Mouse (Mus musculus) brown adipose tissue, adult 24 weeks (tissue): ENCODE data around the gene Ablim1. TPM values are rescaled to one million over a fixed set of nuclear protein-coding genes. Genes with fewer than 3 reads are reported as not detected.

ENCODE experiments used
- H3K27ac ChIP-seq: fragments of 200-500 bp; replicated peaks from 2 replicates; pipeline ENCODE4 v1.5.1; 2012; ENCODE audit warnings: low read depth, mild to moderate bottlenecking, low read length
- H3K4me1 ChIP-seq: fragments of 200-500 bp; 2 replicates; pipeline ENCODE4 v1.6.1; 2012; ENCODE audit warnings: low read length, mixed read lengths; ENCODE audit not compliant: control insufficient read depth, insufficient read depth, insufficient read length
- H3K4me3 ChIP-seq: fragments of 200-500 bp; 2 replicates; pipeline ENCODE4 v1.5.1; 2012; ENCODE audit warnings: low read depth, mild to moderate bottlenecking, low read length, moderate library complexity; ENCODE audit not compliant: insufficient read depth
- polyA plus RNA-seq: library from polyadenylated mRNA; stranded (reverse); fragments of >200 nt; gene quantifications from 2 replicates; pipeline ENCODE4 v1.2.4, GENCODE M21; 2012; ENCODE audit not compliant: missing spikeins, insufficient read depth, insufficient read length

The Ablim1 gene
- polyA plus RNA-seq, 1 experiment: 52.5 TPM

- H3K27ac ChIP-seq: no peak overlapping the region
- H3K4me3 ChIP-seq: no peak overlapping the region
- H3K4me1 ChIP-seq: peaks cover 4% of the 10 kb centered on the region; the same call in 1 of the 2 replicates
Observed at GRCm38 (mm10) chr19:57328269-57328668, 13.6 kb upstream of the Ablim1 start.

- H3K4me1 ChIP-seq: peaks cover 7% of the 10 kb centered on the region; the same call in 1 of the 2 replicates
- no peak overlapping the region for H3K27ac ChIP-seq
- H3K4me3 ChIP-seq: no peak overlapping the region
Observed at GRCm38 (mm10) chr19:57327679-57328078, 13.0 kb upstream of the Ablim1 start.

- H3K4me3 ChIP-seq: no peak overlapping the region
- H3K4me1 ChIP-seq: peaks cover 7% of the 10 kb centered on the region; the same call in 1 of the 2 replicates
- H3K27ac ChIP-seq: no peak overlapping the region
Observed at GRCm38 (mm10) chr19:57325748-57326300, 11.1 kb upstream of the Ablim1 start.

GRCm38 (mm10) chr19:57323087-57323486, 8.4 kb upstream of the Ablim1 start:
- no peak overlapping the region for H3K27ac ChIP-seq
- H3K4me1 ChIP-seq: peaks cover 7% of the 10 kb centered on the region; the same call in 1 of the 2 replicates
- no peak overlapping the region for H3K4me3 ChIP-seq

GRCm38 (mm10) chr19:57322491-57322890, 7.8 kb upstream of the Ablim1 start:
- H3K4me1 ChIP-seq: peaks cover 7% of the 10 kb centered on the region; the same call in 1 of the 2 replicates
- H3K4me3 ChIP-seq: no peak overlapping the region
- no peak overlapping the region for H3K27ac ChIP-seq

GRCm38 (mm10) chr19:57321839-57322238, 7.1 kb upstream of the Ablim1 start:
- no peak overlapping the region for H3K27ac ChIP-seq

DNA sequence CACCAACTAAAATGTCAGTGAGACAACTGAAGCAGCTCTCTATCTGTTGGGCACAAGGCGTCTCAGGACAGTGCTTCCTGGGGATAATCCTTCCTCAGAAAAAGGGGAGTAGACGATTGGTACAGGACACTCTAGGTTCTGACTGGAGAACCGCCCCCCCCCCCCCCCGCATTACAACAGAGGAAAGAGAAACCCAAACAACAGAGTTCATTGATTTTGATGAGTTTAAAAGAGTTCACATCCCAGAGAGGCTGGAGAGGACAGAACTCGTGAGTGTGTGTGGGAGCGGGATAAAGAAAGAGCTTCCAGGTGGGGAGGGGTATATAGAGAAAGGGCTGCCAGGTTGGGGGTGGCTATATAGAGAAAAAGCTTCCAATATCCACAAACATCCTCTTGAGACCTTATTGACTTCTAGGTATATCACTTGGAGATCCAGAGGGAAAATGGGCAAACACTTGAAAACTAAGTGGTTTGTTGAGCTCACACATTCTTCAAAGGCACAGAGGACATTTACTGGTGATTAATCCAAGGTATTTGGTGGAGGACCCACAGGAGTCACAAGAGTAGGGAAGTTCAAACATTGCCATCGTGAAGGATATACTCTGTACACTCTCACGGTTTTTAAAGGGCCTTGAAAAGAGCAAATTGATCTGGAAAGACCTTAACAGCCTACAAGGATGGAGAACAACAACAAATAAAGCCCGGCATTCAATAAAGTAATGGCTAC, 6.1 kb upstream of the Ablim1 start:
- no peak overlapping the region for H3K27ac ChIP-seq
- no peak overlapping the region for H3K4me3 ChIP-seq
- H3K4me1 ChIP-seq: peaks cover 11% of the 10 kb centered on the region; the same call in 1 of the 2 replicates

More at GRCm38 (mm10) chr19:57321839-57322238, 7.1 kb upstream of the Ablim1 start:
- H3K4me1 ChIP-seq: peaks cover 7% of the 10 kb centered on the region; the same call in 1 of the 2 replicates
- no peak overlapping the region for H3K4me3 ChIP-seq

DNA sequence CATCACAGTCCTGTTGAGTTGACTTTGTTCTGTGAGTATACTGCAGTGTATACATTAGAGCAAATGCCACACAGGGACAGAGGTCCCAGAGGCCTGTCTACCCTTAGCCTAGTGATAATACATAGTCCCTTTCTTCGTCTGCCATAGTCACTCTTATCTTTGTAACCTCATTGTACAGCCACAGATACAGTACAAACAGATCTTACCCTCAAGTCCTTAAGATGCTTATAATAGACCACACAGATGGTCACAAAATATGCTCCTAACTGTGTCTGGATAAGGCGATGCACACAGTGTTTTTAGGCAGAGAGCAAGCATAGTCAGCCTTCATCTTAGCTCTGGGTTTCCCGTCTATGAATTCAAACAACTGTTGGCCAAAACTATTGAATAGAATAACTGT, 1.9 kb upstream of the Ablim1 start:
- Histone ChIP-seq H3K4me3 (no peak overlapping the region), H3K4me1 (peaks cover 13% of the 10 kb centered on the region), H3K27ac (no peak overlapping the region)

DNA sequence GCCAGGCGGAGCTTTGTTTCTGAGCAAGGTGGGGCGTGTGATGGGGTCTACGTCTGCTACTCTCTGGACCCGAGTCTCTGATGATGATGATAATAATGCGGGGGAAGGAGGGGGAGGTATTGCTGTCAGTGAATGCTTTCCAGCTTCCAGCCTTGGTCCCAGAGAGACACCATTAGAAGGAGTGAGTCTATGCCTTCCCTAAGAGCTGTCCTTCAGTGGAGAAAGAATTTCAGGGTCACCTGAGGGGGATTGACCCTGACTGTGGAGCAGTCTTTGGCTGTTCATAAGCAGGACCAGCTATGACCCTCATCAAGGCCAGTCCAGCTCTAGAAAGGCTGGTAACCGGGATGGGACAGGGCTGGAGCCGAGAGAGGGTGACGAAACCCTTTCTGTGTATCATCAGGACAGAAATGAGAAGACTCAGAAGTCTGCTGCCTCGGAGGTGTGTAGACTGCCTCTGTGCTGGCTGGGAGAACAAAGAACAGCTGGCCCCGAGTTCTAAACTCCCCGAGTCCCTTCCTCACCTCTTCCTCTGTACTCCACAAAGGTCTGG, 370 bp upstream of the Ablim1 start:
- Histone ChIP-seq H3K27ac (peak overlapping the region; percentile 100), H3K4me1 (peaks cover 22% of the 10 kb centered on the region), H3K4me3 (peak overlapping the region; percentile 88)

GRCm38 (mm10) chr19:57313891-57314345, 801 bp downstream of the Ablim1 start:
- H3K27ac ChIP-seq: peak overlapping the region; percentile 100

DNA sequence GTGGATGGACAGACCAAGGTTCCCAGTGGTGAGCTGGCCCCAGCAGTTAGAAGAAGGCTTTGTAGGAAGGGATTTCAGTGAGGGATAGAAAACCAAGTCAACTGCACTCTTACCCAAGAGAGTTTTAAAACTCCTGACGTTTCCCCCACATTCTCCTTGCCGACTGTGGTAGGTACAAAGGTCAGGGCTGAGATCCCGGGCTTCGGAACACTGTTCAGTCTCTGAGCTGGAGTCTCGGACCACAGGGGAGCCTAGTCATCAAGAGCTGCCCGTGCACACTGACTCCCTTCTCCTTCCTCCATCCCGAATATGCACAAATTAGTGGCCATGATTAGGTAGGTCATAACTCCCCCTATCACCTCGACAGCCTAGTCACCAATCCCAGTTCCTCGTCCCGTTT, 1.5 kb downstream of the Ablim1 start:
- peaks cover 31% of the 10 kb centered on the region for H3K4me1 ChIP-seq
- peak overlapping the region; percentile 88 for H3K4me3 ChIP-seq
- peak overlapping the region; percentile 100 for H3K27ac ChIP-seq

More at GRCm38 (mm10) chr19:57313891-57314345, 801 bp downstream of the Ablim1 start:
- Histone ChIP-seq H3K4me1 (peaks cover 29% of the 10 kb centered on the region), H3K4me3 (peak overlapping the region; percentile 88)

DNA sequence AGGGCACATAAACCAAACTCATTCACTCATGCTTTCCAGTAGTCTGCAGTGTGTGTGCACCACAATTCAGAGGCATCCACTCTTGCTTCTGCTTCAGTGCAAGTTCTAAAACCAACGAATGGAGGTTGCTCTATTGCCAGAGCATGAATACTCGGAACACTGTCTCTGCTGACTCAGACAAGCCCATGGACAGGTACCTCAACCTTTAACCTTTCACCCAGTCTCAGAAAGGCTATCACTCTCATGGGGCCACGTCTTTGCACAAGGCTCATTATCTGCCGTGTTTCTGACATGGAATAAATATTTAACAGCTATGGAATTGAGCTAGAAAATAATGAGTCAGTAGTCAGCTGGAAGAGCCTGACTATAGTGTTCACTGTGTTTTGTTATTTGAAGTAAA, 4.7 kb downstream of the Ablim1 start:
- H3K4me1 ChIP-seq: peaks cover 40% of the 10 kb centered on the region
- H3K4me3 ChIP-seq: no peak overlapping the region
- H3K27ac ChIP-seq: peak overlapping the region; percentile 91

GRCm38 (mm10) chr19:57306601-57307000, 8.1 kb downstream of the Ablim1 start:
- Histone ChIP-seq H3K4me1 (peaks cover 44% of the 10 kb centered on the region), H3K4me3 (no peak overlapping the region), H3K27ac (peak overlapping the region; percentile 31; the same call in 1 of the 2 replicates)

DNA sequence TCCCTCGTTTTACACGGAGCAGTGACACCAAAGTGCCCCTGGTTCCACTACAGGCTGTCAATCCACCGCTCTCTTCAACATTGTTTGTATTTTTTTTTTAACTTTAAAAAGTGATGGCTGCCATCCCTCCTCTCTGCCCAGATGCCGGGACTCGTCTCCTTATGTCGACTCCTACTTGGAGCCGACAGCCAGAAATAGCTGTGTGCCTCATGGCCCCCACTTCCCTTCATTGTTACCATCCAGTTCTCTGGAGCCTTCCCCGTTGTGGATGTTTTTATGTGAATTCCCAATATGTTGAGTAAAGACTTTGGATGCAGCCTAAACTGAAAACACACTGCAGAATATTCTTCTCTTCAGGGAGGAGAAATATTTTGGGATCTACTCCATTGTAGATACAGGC, 8.7 kb downstream of the Ablim1 start:
- peaks cover 42% of the 10 kb centered on the region for H3K4me1 ChIP-seq
- no peak overlapping the region for H3K4me3 ChIP-seq
- peak overlapping the region; percentile 85 for H3K27ac ChIP-seq

GRCm38 (mm10) chr19:57304666-57305065, 10.1 kb downstream of the Ablim1 start:
- Histone ChIP-seq H3K27ac (peak overlapping the region; percentile 85), H3K4me1 (peaks cover 39% of the 10 kb centered on the region), H3K4me3 (no peak overlapping the region)
